Mouse (Mus musculus) kidney, adult 18-20 months (tissue): ENCODE data around the gene Mid1.
"Not testable (repeated sequence)": the region's sequence is repeated elsewhere in the genome, so short reads cannot be mapped to it uniquely, and the experiment has no call there.

ENCODE experiments used
- DNase-seq: peaks from one replicate; pipeline ENCODE4 v3.0.0; 2021

Gene Mid1

DNA sequence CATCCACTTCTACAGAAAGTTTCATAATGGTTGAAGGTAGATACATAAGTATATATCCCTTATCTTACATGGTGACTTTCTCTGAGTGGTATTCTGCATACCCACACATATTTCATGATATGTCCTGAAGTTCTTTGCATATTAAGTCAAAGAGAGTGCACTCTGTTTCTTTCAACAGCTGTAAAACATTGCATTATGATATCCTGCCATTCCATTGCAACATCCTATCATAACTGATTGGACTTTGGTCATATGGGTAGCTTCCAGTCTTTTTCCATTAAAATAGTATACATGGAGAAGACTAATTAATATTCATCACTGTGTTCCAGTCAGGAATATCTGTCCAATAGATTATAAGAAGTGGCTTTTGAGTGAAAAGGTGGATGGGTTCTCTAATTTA is 207.1 kb downstream of the Mid1 start:
- no peak for DNase-seq

- DNase-seq = no peak
Measured at GRCm38 (mm10) chrX:169892631-169893030, 207.6 kb downstream of the Mid1 start.

GRCm38 (mm10) chrX:169899227-169899950 is 214.4 kb downstream of the Mid1 start:
- no peak for DNase-seq

DNA sequence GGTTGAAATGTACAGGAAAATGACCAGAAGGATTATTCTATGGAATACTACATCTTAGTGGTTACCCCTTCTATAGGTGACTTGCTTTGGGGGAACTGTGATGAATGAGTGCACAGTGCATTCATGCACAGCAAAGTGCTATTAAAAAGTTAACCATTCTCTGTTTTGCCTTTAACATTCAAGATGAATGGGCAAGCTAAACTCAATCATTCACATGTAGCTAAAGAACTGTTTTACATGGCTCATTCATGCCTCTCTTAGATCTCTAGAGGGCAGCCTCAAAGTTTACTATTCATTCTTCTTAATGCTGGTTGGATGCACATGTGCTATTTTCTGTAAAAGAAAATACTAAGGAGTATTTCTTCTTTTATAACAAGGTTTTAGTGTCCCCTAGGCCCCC is 217.9 kb downstream of the Mid1 start:
- no peak for DNase-seq

DNA sequence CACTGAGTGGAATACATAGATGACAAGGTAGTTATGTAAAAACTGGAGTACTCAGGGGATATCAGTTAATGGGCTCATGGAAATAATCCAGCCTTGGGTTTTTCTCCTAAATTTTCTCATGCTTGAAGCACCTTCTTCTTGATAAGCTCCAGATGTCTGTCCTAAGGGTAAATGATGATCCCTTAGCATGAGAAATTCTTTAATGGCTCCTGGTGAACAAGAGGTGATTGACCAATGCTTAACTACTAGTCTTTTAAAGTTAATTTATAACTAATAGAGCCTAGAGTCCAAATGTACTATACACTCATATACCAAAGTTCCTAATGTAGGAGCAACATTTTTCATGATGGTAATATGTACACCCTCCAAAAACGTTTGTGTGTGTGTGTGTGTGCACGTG is 218.7 kb downstream of the Mid1 start:
- DNase-seq = no peak

DNA sequence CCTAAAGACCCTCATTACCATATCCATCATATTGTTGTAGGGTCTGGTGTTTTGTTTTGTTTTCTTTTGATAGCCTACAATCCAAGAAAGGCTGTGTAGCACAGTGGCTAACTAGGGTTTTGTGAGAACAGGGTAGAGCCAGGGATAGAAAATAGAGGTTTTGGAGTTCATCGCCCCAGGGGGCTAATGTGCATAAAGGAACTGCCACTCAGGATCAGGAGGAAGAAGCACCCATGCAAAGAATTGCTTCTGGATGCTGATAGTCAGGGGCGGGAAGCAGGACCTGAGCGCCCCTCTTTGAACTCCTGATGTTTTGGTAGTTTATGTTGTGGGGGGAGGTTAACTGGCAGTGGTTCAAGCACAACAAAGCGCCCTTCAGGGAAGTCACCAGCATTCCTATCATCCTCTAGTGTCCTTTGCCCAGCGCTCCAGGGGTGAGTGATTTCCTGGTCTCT is 221.1 kb downstream of the Mid1 start:
- peak; percentile 30 for DNase-seq

GRCm38 (mm10) chrX:169909898-169910297 is 224.9 kb downstream of the Mid1 start:
- no peak for DNase-seq

- DNase-seq = peak; percentile 40
Measured at GRCm38 (mm10) chrX:169915738-169916137, 230.7 kb downstream of the Mid1 start.

DNA sequence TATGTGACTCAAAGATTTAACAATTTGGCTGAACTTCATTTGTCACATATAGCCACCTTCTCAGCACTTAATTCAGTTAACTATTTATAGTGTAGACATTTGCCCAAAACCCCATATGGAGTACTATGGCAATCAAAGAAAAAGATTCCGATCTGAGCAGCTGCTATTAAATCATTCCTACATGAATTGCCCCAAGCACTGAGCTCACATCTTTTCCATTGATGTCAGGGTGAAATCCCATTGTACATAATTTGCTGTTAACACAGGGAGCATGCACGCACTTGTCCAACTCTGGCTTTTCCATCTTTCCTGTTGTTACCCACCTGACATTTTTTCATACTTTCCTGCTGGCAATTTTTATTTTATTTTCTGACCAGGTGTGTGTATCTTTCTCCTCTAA is 237.5 kb downstream of the Mid1 start:
- no peak for DNase-seq

DNA sequence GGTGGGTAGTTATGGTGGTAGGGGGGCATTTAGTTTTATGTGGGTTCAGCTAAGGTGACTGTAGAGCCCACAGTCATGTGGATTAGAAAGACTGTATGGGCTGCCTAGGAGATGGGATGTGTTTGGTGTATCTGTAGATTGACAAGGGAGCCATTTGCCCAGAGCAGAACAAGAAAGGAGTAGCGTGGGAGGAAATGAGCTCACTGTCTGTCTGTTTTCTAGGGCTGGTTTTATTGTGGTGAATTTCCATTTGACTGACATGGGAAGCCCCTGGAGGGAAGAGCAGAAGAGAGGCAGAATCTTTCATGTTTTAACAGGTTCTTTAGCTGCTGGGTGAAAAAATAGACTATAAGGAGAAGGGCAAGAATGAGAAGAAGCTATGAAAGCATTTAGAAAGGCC is 238.4 kb downstream of the Mid1 start:
- DNase-seq = no peak

GRCm38 (mm10) chrX:169925600-169925999 is 240.6 kb downstream of the Mid1 start:
- DNase-seq = no peak

- DNase-seq = no peak
Measured at GRCm38 (mm10) chrX:169927110-169927817, 242.3 kb downstream of the Mid1 start.

GRCm38 (mm10) chrX:169930868-169931267 is 245.9 kb downstream of the Mid1 start:
- DNase-seq = no peak

DNA sequence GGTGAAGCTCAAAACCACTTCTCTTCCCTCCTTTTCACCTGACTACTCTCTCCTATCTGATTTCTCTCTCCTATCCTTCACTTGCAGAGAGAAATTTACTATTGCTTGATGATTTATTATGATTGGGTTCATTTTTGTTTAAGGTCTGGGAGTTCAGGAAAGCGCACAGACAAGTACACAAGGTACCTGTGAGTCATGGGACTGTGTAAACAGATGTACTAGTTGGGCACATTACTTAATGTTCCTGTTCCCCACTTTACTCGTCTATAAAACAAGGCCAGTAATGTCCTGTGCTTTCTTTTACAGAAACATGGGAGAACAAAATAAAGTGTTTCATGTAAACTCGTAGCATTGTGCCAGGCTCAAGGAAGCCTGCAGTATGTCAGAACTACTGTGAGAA is 248.2 kb downstream of the Mid1 start:
- DNase-seq = no peak

- DNase-seq = no peak
Measured at GRCm38 (mm10) chrX:169937119-169937719, 252.2 kb downstream of the Mid1 start.

- DNase-seq = no peak
Measured at GRCm38 (mm10) chrX:169940531-169940930, 255.5 kb downstream of the Mid1 start.

DNA sequence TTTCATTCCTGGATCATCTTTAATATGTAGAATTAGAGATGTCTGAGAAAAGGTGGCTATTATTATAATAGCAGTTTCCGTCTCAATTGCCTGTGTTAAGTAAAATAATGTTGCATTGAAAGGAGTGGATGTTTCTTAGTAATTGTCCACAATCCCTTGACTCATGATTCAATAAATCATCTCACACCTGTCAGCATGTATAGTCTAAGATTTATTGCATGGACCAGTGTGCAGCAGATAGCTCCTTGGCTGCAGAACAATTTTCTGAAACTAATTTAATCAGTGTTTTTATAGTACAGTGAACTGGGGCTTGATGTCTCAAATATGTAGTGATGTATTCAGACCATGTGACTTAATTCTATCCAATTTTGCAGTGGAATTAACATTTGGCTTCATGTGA is 265.6 kb downstream of the Mid1 start:
- no peak for DNase-seq

DNA sequence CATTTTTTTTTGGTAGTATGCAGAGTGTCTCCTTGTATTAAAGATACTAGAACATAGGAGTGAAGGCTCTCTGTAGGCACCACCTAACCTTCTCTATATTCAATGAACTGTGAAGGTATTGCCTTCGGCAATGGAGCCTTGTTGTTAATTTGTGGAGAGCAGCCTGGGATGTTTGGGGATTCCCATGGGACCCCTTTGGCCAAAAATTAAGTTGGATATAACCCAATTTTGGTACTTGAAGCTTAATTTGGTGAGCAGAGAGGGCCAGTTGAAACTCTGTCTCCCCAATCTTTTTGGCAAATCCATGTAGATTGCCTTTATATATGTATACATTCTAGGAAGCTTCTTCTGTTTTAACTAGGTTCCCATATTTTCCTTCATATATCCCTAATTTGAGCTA is 284.3 kb downstream of the Mid1 start:
- no peak for DNase-seq

DNA sequence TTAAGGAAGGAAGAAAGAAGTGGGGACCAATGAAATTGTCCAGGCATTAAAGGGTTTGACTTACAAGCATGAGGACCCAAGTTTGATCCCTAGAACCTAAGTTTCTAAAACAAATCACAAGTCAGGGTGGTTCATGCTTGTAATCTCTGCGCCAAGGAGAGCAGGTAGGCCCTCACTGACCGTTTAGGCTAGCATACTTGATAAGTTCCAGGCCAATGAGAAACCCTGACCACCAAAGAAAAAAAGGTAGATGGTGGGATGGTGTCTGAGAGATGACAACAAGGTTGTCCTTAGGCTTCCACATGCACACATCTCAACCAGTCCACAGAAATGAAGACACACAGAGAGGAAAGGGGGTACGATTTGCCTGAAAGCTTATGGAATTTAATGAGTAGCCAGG is 284.8 kb downstream of the Mid1 start:
- not testable (repeated sequence) for DNase-seq

DNA sequence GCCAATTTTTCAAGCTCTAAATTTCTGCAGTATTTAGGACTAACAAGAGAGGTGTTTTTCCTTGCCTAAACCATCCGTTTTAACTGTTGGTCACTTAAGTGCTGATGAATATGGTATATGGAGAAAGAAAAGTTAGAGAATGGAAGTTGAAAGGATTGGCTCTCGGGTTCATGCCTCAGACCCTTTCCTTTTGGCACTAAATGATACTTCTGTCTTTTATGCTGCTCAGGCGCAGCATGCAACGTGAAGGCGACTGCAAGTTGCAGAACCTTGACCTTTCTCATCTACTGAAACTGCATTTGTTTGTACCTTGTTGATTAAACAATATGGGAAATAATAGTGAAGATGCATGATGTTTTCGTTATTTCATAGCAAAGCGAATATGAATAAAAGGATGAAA is 285.5 kb downstream of the Mid1 start:
- DNase-seq = not testable (repeated sequence)

- peak; percentile 2 for DNase-seq
Measured at GRCm38 (mm10) chrX:169971562-169971961, 286.6 kb downstream of the Mid1 start.

GRCm38 (mm10) chrX:169972131-169972530 is 287.1 kb downstream of the Mid1 start:
- peak; percentile 2 for DNase-seq

- peak; percentile 28 for DNase-seq
Measured at GRCm38 (mm10) chrX:169972791-169973494, 287.9 kb downstream of the Mid1 start.
